Mouse (Mus musculus): Measurements from ENCODE around the gene Abca2.

The Abca2 gene

GRCm38 (mm10) chr2:25422587-25423410, 5.7 kb upstream of the Abca2 start, which contains the start of gene Fut7:
Fut7 (plus strand) TSS chr2:25423267.
- in situ Hi-C loops (cut with MboI; ENCODE audit: low pct_unique_long_range_greater_than_20kb in 1 of 2, low sequenced_read_pairs in 2 of 2, unreplicated experiment in 1 of 2), result no loop called here

- in situ Hi-C loops (cut with MboI; ENCODE audit: low pct_unique_long_range_greater_than_20kb in 1 of 2, low sequenced_read_pairs in 2 of 2, unreplicated experiment in 1 of 2), result no loop called here
These were observed 4.9 kb upstream of the Abca2 start for GRCm38 (mm10) chr2:25423626-25424025.

GRCm38 (mm10) chr2:25425481-25425880, 3.0 kb upstream of the Abca2 start:
- in situ Hi-C loops (cut with MboI; ENCODE audit: low pct_unique_long_range_greater_than_20kb in 1 of 2, low sequenced_read_pairs in 2 of 2, unreplicated experiment in 1 of 2), result no loop called here

GRCm38 (mm10) chr2:25426721-25427191, 1.7 kb upstream of the Abca2 start:
- in situ Hi-C loops (cut with MboI; ENCODE audit: low pct_unique_long_range_greater_than_20kb in 1 of 2, low sequenced_read_pairs in 2 of 2, unreplicated experiment in 1 of 2), result no loop called here

- in situ Hi-C loops (cut with MboI; ENCODE audit: low pct_unique_long_range_greater_than_20kb in 1 of 2, low sequenced_read_pairs in 2 of 2, unreplicated experiment in 1 of 2), result no loop called here
These were observed 1.2 kb upstream of the Abca2 start for GRCm38 (mm10) chr2:25427256-25427655.

- in situ Hi-C loops (cut with MboI; ENCODE audit: low pct_unique_long_range_greater_than_20kb in 1 of 2, low sequenced_read_pairs in 2 of 2, unreplicated experiment in 1 of 2), result loop anchor here in 1 of 2 experiments (5.0 kb wide), 1 partner anchor 48 kb away; no protein-coding TSS in a partner anchor
These were observed 1.1 kb downstream of the Abca2 start for GRCm38 (mm10) chr2:25429435-25430180.

- in situ Hi-C loops (cut with MboI; ENCODE audit: low pct_unique_long_range_greater_than_20kb in 1 of 2, low sequenced_read_pairs in 2 of 2, unreplicated experiment in 1 of 2), result loop anchor here in 1 of 2 experiments (5.0 kb wide), 1 partner anchor 47 kb away; no protein-coding TSS in a partner anchor
These were observed 2.1 kb downstream of the Abca2 start for GRCm38 (mm10) chr2:25430395-25431233.

GRCm38 (mm10) chr2:25431308-25431855, 2.9 kb downstream of the Abca2 start:
- in situ Hi-C loops (cut with MboI; ENCODE audit: low pct_unique_long_range_greater_than_20kb in 1 of 2, low sequenced_read_pairs in 2 of 2, unreplicated experiment in 1 of 2), result loop anchor here in 1 of 2 experiments (5.0 kb wide), 1 partner anchor 46 kb away; no protein-coding TSS in a partner anchor

- in situ Hi-C loops (cut with MboI; ENCODE audit: low pct_unique_long_range_greater_than_20kb in 1 of 2, low sequenced_read_pairs in 2 of 2, unreplicated experiment in 1 of 2), result loop anchor here in 1 of 2 experiments (5.0 kb wide), 1 partner anchor 45 kb away; no protein-coding TSS in a partner anchor
These were observed 4.0 kb downstream of the Abca2 start for GRCm38 (mm10) chr2:25432326-25433098.

- in situ Hi-C loops (cut with MboI; ENCODE audit: low pct_unique_long_range_greater_than_20kb in 1 of 2, low sequenced_read_pairs in 2 of 2, unreplicated experiment in 1 of 2), result loop anchor here in 1 of 2 experiments (5.0 kb wide), 1 partner anchor 44 kb away; no protein-coding TSS in a partner anchor
These were observed 4.6 kb downstream of the Abca2 start for GRCm38 (mm10) chr2:25433101-25433500.

GRCm38 (mm10) chr2:25434292-25434691, 5.8 kb downstream of the Abca2 start:
- in situ Hi-C loops (cut with MboI; ENCODE audit: low pct_unique_long_range_greater_than_20kb in 1 of 2, low sequenced_read_pairs in 2 of 2, unreplicated experiment in 1 of 2), result loop anchor here in 1 of 2 experiments (5.0 kb wide), 1 partner anchor 43 kb away; no protein-coding TSS in a partner anchor

- in situ Hi-C loops (cut with MboI; ENCODE audit: low pct_unique_long_range_greater_than_20kb in 1 of 2, low sequenced_read_pairs in 2 of 2, unreplicated experiment in 1 of 2), result no loop called here
These were observed 7.8 kb downstream of the Abca2 start for GRCm38 (mm10) chr2:25436286-25436820.

GRCm38 (mm10) chr2:25441067-25441466, 12.6 kb downstream of the Abca2 start:
- in situ Hi-C loops (cut with MboI; ENCODE audit: low pct_unique_long_range_greater_than_20kb in 1 of 2, low sequenced_read_pairs in 2 of 2, unreplicated experiment in 1 of 2), result no loop called here

GRCm38 (mm10) chr2:25442682-25443081, 14.2 kb downstream of the Abca2 start:
- in situ Hi-C loops (cut with MboI; ENCODE audit: low pct_unique_long_range_greater_than_20kb in 1 of 2, low sequenced_read_pairs in 2 of 2, unreplicated experiment in 1 of 2), result no loop called here

GRCm38 (mm10) chr2:25450853-25451647, 22.5 kb downstream of the Abca2 start:
- in situ Hi-C loops (cut with MboI; ENCODE audit: low pct_unique_long_range_greater_than_20kb in 1 of 2, low sequenced_read_pairs in 2 of 2, unreplicated experiment in 1 of 2), result no loop called here

GRCm38 (mm10) chr2:25452951-25453350, 24.4 kb downstream of the Abca2 start:
- in situ Hi-C loops (cut with MboI; ENCODE audit: low pct_unique_long_range_greater_than_20kb in 1 of 2, low sequenced_read_pairs in 2 of 2, unreplicated experiment in 1 of 2), result no loop called here

Data from mouse embryonic stem cell (cell line).